Mouse (Mus musculus): ENCODE measurements around the gene Tmcc2.
"Not testable (repeated sequence)": the region's sequence is repeated elsewhere in the genome, so short reads cannot be mapped to it uniquely, and the experiment has no call there.

- not testable (repeated sequence) for TF ChIP-seq CTCF (conservative IDR thresholded peaks at IDR 0.05; ENCODE audit: insufficient read depth, insufficient read length, low read depth, low read length); POLR2A (IDR thresholded peaks at IDR 0.05; ENCODE audit: low read depth, low read length)
Measured at GRCm38 (mm10) chr1:132349601-132350000, 41.5 kb downstream of the Tmcc2 start.

Data from kidney, adult 2 months (tissue).